In the genomic region with DNA sequence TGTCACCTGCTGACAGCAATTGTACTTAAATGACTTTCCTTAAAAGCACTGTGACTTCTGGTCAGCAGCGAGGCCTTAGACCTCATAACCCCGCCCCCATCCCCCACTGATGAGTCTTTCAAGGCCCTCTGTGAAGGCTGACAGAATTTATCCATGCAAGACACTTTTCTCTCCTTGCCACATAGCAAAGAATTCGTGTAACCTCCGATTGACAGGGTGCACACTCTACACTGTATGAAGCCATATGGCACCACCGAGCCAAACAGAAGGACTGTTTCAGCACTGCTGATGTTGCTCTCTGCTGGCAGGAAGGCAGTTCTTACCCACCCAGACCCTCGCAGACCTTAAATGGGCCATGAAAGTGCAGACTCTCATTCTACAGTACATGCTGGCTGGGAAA, we compare ENCODE assay signal across 10 mouse cellular contexts. TPM values are rescaled to one million over a fixed set of nuclear protein-coding genes. Genes with fewer than 3 reads are reported as not detected.
DNase-seq lines count a peak whose midpoint lies in the region; ATAC-seq lines count a peak whose summit lies in the region.
"Had no signal": no experiment of that assay in that cellular context is flagged by ENCODE, and none has a peak within 500 bp of the region (broad histone marks: within the 10 kb centered on the region; RNA-seq: fewer than 3 reads in every experiment).

No protein-coding gene starts in this region.

- H3K4me1 ChIP-seq in forebrain, embryonic 14.5 days (ENCODE audit: control insufficient read depth, insufficient read depth, low read length), result peaks cover 13% of the 10 kb centered on the region

- no peaks in the 10 kb centered on the region for H3K27me3 ChIP-seq in forebrain, embryonic 14.5 days (replicated peaks; ENCODE audit: control insufficient read depth, insufficient read depth, low read length)

- no peaks in the 10 kb centered on the region for H3K36me3 ChIP-seq in forebrain, embryonic 14.5 days (ENCODE audit: control insufficient read depth, insufficient read depth, low read length)
- H3K36me3 ChIP-seq: G1E; limb, embryonic 12.5 days had no signal

- H3K4me2 ChIP-seq in forebrain, embryonic 14.5 days (ENCODE audit: low read length), result peak overlapping the region; percentile 86

- no peaks in the 10 kb centered on the region for H3K9me3 ChIP-seq in forebrain, embryonic 14.5 days (replicated peaks; ENCODE audit: control insufficient read depth, low read length)
- H3K9me3 ChIP-seq: limb, embryonic 12.5 days had no signal

- peak; percentile 60 for ATAC-seq in forebrain, embryonic 14.5 days

- H3K27ac ChIP-seq in forebrain, embryonic 14.5 days (ENCODE audit: low read depth, low read length), result peak overlapping the region; percentile 69
- H3K27ac ChIP-seq: limb, embryonic 12.5 days had no signal

- intact Hi-C loops in left cerebral cortex, postnatal 4 days (cut with DNase I), result loop anchor here (10.0 kb wide), 1 partner anchor 600 kb away; no protein-coding TSS in a partner anchor

- WGBS in forebrain, embryonic 14.5 days, result 8% methylated on average over 6 of the region's 6 CpGs

- H3K4me3 ChIP-seq in forebrain, embryonic 14.5 days (ENCODE audit: low read depth, low read length), result peak overlapping the region; percentile 59

- H3K9ac ChIP-seq in forebrain, embryonic 14.5 days (ENCODE audit: low read length), result peak overlapping the region; percentile 32
- H3K9ac ChIP-seq: limb, embryonic 12.5 days had no signal

- peak; percentile 29 for DNase-seq in left cerebral cortex, postnatal 4 days
- DNase-seq in left cerebral cortex, adult 9 months (ENCODE audit: low spot score in 2 of 2), result no peak
- peak; percentile 76 for DNase-seq in forebrain, embryonic 14.5 days (ENCODE audit: low spot score)
- peak; percentile 16 to 24 for DNase-seq in layer of hippocampus, postnatal 25 days (ENCODE audit: extremely low spot score in 1 of 2, low spot score in 1 of 2)
- peak; percentile 17 for DNase-seq in retina, postnatal 1 day
- no peak for DNase-seq in urinary bladder, postnatal 14 days (ENCODE audit: low spot score)
- no peak for DNase-seq in frontal cortex, postnatal 36 days (ENCODE audit: low spot score in 2 of 2)
- DNase-seq: kidney, adult 18-20 months had no signal

RNA-seq across cellular contexts. Expression of gene Slc44a5, which starts 1.8 kb away (rescaled TPM):
- total RNA-seq in left cerebral cortex, postnatal 4 days (2021), result 10 to 100 TPM; 18.9 to 23.0 TPM
- 10.5 and 11.2 TPM in 2 replicates for polyA plus RNA-seq in forebrain, embryonic 14.5 days (2014; fragmentation: Nextera tagmentation; extraction: Ambion mirVana)
- total RNA-seq in layer of hippocampus, postnatal 25 days (2021), result 10 to 100 TPM; 43.9 to 55.5 TPM
- polyA plus RNA-seq: G1E had no signal

RNA-seq across cellular contexts. Expression of gene Acadm, which starts 30.6 kb away (rescaled TPM):
- total RNA-seq in left cerebral cortex, postnatal 4 days (2021), result 10 to 100 TPM; 29.5 to 33.9 TPM
- 42.1 and 47.5 TPM in 2 replicates for polyA plus RNA-seq in forebrain, embryonic 14.5 days (2014; fragmentation: Nextera tagmentation; extraction: Ambion mirVana)
- total RNA-seq in layer of hippocampus, postnatal 25 days (2021), result 10 to 100 TPM; 40.7 to 48.4 TPM

Comparison
In these comparisons a context has a peak if more than half of its experiments do, and no peak if none do; other contexts are left out.
1. DNase-seq: peak in left cerebral cortex, postnatal 4 days (single experiment), forebrain, embryonic 14.5 days (single experiment), layer of hippocampus, postnatal 25 days (2 of 2) and retina, postnatal 1 day (single experiment); none in left cerebral cortex, adult 9 months (0 of 2), urinary bladder, postnatal 14 days (single experiment) and frontal cortex, postnatal 36 days (0 of 2).